Mouse (Mus musculus) mouse trophoblast stem cell (cell line): ENCODE results near the gene Cbfa2t2.
"Not testable (repeated sequence)": the region's sequence is repeated elsewhere in the genome, so short reads cannot be mapped to it uniquely, and the experiment has no call there.

Experiments
- in situ Hi-C, 2 experiments: fragments of 300-500 bp; cut with MseI, MboI; formaldehyde crosslinking; loops; 2 replicates in 1 of 2; 3 replicates in 1 of 2; pipeline ENCODE4 v1.15.1; 2025

Cbfa2t2 gene

DNA sequence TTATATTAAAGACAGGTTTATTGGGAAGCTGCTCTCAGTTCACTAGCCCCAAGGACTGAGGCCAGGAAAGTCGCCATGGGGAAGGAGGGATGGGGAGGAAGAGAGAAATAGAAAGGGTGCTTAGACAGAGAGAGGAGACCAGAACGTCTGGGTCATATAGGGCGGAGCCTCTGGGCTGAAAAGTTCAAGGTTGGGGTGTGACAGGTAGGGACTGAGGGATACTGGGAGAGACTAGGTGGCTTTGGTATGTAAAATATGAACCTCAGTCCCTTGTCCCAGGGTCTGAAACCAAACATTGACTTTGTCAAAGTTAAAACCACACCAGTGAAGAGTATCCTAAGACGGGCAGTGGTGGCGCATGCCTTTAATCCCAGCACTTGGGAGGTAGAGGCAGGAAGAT lies 30.9 kb downstream of the Cbfa2t2 start:
- in situ Hi-C loops: no loop called here

DNA sequence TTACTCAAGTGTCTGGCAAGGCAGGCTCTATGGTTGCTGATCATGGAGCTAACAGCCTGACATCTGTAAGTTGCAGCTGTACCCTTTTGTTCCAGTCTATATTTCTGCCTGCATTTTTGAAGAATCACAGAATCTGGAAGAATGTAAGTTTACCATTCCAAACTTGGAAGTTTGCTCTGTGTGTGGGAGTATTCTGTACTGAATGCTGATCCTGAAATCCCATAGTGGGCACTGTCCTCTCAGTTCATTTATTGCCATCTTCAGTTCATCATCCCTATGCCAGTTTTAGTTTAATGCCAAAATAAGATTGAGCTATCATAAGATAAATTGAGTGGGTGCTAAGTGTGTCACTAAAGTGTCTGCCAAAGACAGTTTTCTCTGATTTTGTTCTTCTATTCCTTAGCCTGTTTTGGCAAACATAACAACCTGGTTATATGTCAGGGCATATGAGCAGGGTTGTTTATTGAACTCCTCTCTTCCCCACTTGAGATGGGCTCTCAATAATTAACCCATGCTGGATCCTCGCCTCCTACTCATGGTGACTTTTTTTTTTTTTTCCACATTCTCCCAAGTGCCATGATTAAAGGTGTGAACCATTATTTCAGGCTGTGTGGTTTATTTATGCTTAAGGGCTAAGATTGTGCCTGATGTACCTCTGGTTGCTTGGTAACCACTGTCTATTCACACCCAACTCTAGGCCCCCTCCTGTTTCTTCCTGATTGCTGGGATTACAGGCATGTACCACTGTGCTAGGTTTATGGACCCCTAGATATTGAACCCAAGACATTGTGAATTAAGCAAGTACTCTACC lies 38.2 kb downstream of the Cbfa2t2 start:
- in situ Hi-C loops: no loop called here

DNA sequence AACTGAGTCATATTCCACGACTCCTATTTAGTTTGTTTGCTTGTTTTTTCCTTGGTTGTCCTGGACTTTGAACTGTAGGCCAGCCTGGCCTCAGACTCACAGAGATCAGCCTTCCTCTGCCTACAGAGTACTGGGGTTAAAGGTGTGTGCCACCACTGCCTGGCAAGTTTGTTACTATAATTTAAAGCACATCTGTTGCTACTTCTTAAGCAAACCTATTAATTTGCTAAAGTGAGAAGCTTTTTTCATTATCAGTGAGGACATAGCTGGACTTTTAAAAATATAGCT lies 38.7 kb downstream of the Cbfa2t2 start:
- in situ Hi-C loops: no loop called here

DNA sequence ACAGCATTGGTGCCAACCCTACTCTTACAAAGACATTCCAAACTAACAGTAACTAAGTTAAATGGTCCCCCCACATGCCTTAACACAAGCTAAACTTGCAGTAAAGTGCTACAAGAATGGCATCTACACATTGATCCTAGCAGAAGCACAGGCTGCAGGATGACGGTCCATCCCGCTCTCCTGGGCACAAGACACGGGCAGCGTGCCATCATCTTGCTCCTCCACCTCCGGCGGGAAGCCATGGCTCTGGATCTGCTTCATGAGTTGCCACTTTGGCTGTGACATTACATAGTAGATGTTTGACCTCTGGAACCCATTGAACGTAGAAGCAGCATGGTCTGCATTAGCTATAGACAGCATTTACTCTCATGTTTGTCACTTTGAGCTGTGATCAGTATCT lies 39.6 kb downstream of the Cbfa2t2 start:
- in situ Hi-C loops: no loop called here

DNA sequence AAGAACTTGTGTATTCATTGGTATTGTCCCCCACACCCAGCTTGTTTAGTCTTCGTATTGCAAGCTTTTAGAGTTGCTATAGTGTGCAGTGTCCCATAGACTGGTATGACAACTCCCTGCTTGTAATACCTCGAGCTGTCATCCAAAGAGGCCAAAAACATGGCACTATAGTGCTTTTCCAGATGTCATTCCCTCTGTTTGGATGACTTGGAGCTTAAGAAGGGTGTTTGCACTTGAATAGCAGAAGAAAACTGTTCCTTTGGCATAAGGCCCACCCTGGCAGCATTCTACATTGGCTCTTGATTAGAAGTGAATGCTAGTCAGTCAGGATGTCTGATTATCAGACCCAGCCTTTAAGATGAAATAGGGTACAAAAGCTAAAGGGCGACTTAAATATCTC lies 40.7 kb downstream of the Cbfa2t2 start:
- in situ Hi-C loops: no loop called here

DNA sequence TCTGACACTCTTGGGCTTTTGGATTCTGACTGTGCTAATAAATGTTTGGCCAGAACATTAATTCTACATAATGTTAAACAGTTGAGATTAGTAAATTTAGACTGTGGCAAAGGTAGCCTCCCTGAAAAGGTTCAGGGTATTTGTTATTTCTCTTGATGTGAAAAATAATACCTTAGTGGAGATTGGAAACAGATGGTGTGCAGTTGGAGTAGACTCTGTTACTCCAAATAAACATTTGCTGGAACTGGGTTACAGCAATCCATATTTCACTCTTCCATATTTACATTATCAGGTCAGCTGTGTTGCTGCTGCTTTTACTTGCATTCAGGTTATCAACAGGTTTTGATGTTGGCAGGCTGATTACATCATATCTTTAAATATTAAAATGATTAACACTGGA lies 55.5 kb downstream of the Cbfa2t2 start:
- in situ Hi-C loops: no loop called here

DNA sequence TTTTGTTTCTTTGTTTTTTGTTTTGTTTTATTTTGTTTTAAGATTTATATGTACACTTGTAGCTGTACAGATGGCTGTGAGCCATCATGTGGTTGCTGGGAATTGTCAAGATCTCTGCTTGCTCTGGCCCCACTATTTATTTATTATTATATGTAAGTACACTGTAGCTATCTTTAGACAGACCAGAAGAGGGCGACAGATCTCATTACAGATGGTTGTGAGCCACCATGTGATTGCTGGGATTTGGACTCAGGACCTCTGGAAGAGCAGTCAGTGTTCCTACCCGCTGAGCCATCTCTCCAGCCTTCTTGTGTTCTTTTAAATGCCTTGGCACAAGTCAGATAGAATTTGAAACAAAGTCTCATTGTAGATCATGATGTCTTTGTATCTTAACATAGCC lies 57.3 kb downstream of the Cbfa2t2 start:
- in situ Hi-C loops: not testable (repeated sequence)

DNA sequence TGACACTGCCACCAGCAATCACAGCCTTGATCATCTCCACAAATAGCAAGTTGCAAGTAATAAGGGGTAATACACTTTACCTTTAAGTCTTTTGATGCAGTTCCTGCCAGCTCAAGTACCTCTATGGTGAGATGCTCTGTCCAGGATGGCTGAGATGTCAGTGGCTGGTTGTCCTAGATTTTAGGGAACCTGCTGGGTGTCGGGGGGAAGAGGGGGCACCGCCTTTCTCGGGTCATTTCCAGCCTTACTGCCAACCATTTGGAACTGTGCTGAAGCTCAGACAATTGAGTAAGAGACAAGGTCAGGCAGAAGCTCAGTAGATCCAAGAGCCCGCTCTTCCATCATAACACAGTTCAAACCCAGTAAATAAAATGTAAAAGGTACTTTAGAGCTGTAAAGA lies 58.7 kb downstream of the Cbfa2t2 start:
- in situ Hi-C loops: no loop called here

DNA sequence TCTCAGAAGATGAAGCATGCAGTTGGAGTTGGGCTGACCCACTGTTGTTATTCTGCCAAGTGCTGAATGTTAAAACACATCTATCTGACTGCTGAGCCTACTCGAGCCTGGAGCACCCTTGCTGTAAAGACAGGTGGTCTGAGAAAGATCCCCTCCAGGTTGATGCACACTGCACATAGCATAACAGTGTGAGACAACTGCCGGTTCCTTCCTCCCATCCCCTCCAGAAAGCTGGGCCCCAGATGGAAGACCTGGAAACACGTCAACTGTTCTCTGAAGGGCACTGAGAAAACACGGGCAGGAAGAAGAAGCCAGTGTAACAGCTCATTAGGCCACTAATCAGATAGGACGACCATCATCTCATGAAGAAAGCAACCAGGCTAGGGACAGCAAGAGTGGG lies 62.3 kb downstream of the Cbfa2t2 start:
- in situ Hi-C loops: no loop called here

DNA sequence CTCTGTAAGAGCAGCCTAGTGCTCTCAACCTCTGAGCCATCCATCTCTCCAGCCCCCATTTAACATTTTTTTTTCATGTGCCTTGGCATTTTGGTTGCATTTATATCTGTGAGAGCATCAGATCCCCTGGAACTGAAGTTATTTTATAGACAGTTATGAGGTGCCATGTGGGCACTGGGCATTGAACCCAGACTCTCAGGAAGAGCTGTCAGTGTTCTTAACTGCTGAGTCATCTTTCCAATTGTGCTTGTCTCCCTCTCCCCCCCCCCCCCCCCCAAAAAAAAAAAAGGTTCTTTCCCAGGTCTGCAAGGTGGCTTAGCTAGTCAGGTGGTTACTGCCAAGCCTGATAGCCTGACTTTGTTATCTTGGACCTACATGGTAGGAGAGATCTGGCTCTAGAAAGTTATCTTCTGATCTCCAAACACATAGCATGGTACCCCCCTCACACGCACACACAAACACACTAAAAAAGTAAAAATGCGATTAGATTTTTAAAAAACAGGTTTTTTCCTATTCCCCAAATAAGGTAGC lies 63.5 kb downstream of the Cbfa2t2 start:
- in situ Hi-C loops: no loop called here

DNA sequence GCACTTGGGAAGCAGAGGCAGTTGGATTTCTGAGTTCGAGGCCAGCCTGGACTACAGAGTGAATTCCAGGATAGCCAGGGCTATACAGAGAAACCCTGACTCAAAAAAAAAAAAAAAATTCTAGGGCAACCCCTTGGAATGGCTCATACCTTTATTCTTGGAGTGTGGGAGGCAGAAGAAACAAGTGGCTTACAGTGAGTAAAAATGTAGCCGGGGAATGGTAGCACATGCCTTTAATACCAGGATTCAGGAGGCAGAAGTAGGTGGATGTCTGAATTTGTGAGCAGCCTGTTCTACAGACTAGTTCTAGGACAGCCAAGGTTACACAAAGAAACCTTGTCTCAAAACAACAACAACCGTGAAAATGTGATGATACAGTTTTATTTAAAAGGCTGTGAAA lies 64.5 kb downstream of the Cbfa2t2 start:
- in situ Hi-C loops: no loop called here

DNA sequence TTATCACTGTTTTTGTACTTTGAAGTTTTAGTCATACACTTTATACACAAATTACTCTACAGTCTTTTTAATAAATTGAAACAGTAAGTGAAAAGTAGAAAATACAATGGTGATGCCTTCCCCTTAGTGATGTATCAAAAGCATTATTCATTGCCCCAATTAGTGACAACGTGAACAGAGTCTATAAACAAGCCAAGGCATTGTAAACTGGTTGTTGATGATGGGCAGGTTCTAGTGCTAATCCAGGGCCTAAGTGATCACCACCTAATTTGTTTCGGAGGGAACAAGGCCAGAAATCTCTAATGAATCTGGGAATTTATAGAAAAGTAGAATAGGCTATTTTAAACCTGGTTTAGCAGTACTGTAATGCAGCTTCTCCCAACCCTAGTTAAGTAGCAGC lies 70.8 kb downstream of the Cbfa2t2 start:
- in situ Hi-C loops: no loop called here

DNA sequence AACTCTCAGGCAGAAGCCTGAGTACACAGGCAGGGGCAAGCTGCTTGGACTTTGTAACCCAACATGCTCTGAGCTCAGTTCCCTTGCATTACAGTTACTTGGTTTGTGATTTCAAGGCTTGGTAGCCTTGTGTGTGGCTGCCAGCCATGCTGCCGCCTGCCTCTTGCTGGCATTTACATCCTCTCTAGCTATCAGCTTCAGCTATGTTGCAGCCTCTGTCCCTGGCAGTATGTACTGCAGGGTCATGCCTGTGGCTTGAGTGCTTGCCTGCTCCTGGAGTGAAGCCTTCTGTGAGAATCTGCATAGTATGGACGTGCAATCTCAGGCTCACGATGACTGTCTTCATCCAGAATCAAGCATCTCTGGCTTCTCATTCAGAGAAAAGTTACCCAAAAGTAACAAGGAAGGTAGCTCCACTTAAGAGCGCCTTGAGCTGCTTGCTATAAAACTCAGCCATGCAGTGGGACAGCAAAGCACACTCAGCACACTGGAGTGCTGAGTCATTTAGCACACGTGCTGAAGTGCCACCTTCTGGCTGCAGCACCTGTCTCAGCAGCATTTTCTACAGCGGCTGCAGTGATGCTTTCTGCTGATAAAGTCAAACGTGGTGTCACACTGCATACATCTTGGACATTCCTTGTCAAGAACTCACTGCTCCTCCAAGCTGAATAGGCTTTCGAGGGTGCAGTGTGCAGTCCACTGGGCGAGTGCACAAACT lies 71.4 kb downstream of the Cbfa2t2 start:
- in situ Hi-C loops: no loop called here

DNA sequence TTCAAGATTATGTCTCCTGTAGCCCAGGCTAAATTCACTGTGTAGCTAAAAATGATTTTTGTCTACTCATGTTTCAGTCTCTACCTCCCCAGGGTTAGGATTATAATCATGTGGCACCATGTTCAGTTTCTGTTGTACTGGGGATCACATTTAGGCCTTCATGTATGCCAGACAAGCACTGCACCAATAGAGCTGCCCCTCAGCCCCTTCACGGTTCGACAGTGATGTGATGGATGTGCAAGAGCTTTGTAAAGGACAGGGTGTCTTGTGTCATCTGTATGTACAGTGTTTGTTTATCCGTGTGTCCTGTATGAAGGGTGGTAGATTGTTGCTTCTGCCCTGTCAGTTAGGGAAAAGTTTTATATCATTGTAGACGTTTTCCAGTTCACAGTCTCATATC lies 72.2 kb downstream of the Cbfa2t2 start:
- in situ Hi-C loops: no loop called here

DNA sequence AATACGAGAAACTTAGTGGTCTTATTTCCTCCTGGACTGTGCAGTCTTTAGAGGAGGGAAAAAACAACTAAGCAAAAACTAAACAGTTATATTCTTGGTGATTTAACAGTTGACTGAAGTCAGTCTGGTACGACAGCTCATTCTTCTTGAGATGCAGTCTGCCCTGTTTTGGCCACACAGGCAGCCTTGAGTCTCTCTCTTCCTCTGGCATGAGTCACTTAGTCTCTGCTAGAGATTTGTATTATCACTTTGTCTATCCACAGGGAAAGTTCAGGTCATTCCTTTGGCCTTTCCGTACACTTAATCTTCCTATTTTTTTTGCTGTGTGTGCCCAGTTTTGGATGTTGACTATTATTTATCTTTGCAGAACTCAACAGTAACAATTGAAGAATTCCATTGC lies 73.9 kb downstream of the Cbfa2t2 start:
- in situ Hi-C loops: no loop called here

DNA sequence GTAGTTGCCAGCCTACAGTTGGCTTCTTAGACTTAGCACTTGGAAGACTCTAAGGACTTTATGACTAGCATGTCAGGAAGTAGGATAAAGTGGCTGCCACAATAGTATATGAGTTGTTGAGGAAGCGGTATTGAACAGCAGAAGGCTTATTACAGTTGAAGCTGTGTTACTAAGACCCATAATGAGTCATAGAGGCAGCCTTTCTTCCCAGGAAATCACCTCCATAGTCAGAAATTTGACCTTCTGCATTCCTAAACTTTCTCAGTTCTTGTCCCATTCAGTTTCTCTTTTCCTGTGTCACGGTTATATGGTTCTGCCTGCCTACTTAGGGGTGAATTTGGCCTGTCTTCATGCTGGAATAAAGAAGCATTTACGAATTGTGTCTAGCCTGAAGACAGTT lies 80.7 kb downstream of the Cbfa2t2 start:
- in situ Hi-C loops: no loop called here

DNA sequence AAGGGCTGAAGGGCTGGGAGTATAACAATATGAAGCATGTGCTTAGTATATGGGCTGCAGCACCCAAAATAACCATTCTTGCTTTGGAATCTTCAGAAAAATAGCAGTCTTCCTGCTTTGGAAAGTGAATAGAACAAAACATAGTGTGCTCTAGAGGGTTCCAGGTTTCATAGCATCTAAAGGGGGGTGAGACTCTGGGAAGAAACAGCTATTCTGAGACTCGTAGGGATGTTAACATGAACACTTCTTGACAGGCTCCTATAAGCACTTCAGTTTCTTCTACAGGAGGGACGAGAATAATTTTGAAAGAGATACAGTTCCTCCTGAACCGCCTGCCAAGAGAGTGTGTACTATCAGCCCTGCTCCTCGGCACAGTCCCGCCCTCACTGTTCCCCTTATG lies 81.1 kb downstream of the Cbfa2t2 start:
- in situ Hi-C loops: no loop called here

DNA sequence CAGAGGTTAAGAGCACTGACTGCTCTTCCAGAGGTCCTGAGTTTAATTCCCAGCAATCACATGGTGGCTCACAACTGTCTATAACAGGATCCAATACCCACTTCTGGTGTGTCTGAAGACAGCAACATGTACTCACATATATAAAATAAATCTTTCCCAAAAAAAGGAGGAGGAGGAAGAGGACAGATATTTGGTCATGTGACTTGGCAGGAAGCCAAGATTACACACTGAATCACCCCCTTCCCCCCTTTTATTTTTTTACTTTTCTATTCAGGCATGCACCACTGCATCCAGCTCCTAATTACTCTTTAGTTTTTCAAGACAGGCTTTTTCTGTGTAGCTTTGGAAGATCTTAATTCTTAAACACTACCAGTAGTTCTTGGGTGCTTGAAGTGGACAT lies 85.2 kb downstream of the Cbfa2t2 start:
- in situ Hi-C loops: no loop called here

DNA sequence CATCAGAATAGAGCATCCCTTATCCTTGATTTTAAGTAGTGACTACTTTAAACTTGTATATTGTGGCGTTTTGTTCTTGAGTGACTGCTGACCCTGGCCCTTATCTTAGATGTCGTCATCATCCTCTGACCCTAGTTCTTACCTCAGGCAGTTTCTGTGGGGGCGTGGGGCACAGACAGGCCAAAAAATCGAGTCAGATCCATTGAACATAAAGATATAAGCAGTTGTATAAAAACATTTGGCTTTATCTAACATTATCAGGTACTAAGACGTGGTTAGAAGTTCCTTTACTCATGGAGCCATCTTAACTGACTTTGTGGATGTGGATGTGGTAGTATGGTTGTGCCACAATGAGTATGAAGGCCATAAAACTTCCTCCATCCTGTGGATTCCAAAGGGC lies 86.1 kb downstream of the Cbfa2t2 start:
- in situ Hi-C loops: no loop called here

DNA sequence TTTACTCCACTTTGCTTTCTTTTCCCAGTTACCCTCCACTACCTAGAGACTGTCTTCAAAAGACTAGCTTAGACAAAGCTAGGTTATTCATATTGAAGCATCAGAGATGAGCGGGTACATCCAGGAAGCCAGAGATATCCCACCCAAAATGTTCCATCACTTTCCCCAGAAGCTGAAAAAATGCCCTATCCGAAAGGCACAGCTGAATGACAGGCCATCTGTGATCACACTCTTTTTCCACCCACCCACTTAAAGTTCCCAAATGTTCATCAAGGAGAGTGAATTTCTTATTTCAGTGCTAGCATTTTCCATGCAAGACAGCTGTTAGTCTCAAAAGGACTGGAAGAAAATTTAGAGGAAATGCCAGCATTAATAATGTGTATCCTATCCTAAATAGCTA lies 89.0 kb downstream of the Cbfa2t2 start:
- in situ Hi-C loops: no loop called here

DNA sequence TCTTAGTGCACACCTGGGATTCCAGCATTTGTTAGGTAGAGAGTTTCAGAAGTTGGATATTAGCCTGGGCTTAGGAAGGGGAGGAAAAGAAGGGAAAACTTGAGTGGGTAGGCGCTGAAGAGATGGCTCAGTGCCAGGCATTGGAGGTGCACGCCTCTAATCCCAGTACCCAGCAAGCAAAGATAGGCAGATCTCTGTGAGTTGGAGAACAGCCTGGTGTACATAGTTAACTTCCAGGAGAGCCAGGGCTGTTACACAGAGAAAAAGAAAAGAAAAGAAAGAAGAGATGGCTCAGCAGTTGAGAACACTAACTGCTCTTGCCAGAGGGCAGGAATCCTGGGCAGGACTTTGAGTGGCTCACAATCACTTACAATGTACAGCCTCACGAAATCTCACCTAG lies 90.2 kb downstream of the Cbfa2t2 start:
- in situ Hi-C loops: no loop called here

DNA sequence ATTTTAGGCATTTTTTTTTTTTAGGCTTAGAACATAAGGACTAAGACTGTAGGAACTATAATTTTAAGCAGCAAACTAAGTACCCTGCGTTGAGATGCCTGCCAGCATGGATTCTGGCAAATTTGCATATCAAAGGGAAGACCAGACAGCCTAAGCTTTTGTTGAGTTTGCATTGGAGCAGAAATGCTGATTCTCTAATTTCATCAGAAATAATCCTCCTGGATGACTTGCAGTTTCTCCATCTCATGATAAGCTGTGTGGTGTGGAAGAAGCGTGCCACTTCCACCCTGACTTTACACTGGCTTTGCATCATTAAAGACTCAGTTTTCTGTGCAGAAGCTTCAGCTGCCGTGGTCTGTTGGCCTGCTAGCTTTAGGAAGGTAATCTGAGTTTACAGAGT lies 96.6 kb downstream of the Cbfa2t2 start:
- in situ Hi-C loops: no loop called here

DNA sequence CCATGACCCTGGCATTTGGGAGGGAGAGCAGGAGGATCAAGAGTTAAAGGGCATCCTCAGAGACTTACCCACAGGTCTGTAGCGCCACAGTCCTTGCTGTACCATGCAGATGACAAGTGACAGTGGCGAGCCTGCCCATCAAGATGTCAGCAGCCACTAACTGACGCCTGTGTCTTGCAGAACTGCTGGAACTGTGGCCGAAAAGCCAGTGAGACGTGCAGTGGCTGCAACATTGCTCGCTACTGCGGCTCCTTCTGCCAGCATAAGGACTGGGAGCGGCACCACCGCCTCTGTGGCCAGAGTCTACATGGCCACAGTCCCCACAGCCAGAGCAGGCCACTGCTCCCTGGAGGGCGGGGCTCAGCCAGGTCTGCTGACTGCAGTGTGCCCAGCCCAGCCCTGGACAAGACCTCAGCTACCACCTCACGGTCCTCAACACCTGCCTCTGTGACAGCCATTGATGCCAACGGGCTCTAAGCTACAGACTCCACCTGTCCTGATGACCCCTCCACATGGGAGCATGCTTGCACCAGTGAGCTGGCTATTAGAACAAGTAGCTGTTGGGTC lies 98.5 kb downstream of the Cbfa2t2 start:
- in situ Hi-C loops: no loop called here
